26 mouse cellular contexts compared by ENCODE assay signal in genomic region chr15:96382223-96382622, GRCm38 (mm10).
"Had no signal": no experiment of that assay in that cellular context is flagged by ENCODE, and none has a peak within 500 bp of the region (broad histone marks: within the 10 kb centered on the region; RNA-seq: fewer than 3 reads in every experiment).

No protein-coding gene starts in this region.

- ATAC-seq: hindbrain, embryonic 16.5 days; inflammation-experienced regulatory T-cells, adult 6 months; intestine, embryonic 15.5 days; intestine, postnatal 0 days had no signal

- H3K27ac ChIP-seq: gastrocnemius, adult 2 months; heart, adult 2 months; heart, embryonic 10.5 days; hindbrain, embryonic 10.5 days; hindbrain, embryonic 12.5 days; hindbrain, embryonic 14.5 days; intestine, embryonic 15.5 days; layer of hippocampus, adult 2 months; left cerebral cortex, adult 2 months; limb, embryonic 10.5 days; limb, embryonic 12.5 days; liver, embryonic 13.5 days had no signal

- H3K4me3 ChIP-seq: gastrocnemius, adult 2 months; heart, adult 2 months; heart, embryonic 10.5 days; heart, embryonic 12.5 days; hindbrain, embryonic 10.5 days; hindbrain, embryonic 12.5 days; intestine, embryonic 15.5 days; layer of hippocampus, adult 2 months; left cerebral cortex, adult 2 months; limb, embryonic 10.5 days; limb, embryonic 12.5 days; liver, embryonic 13.5 days had no signal

- H3K4me2 ChIP-seq: heart, embryonic 12.5 days; hindbrain, embryonic 12.5 days; hindbrain, embryonic 14.5 days; intestine, embryonic 15.5 days; limb, embryonic 12.5 days; liver, embryonic 13.5 days had no signal

- DNase-seq: gastrocnemius, adult 2 months; gastrocnemius, postnatal 10 days; gastrocnemius, postnatal 25 days; heart, adult 2 months; heart, postnatal 10 days; heart, postnatal 4 days; kidney, adult 18-20 months; kidney, adult 8-10 months; kidney, postnatal 10 days; kidney, postnatal 25 days; kidney, postnatal 4 days; liver; liver, embryonic 13.5 days had no signal

- H3K9ac ChIP-seq: heart, embryonic 12.5 days; hindbrain, embryonic 12.5 days; hindbrain, embryonic 14.5 days; intestine, embryonic 15.5 days; limb, embryonic 12.5 days; liver, embryonic 13.5 days had no signal

- H3K9me3 ChIP-seq: heart, embryonic 10.5 days; heart, embryonic 12.5 days; hindbrain, embryonic 10.5 days; hindbrain, embryonic 12.5 days; intestine, embryonic 15.5 days; limb, embryonic 10.5 days; limb, embryonic 12.5 days; liver, embryonic 13.5 days had no signal

- H3K27me3 ChIP-seq: heart, embryonic 12.5 days; hindbrain, embryonic 12.5 days; intestine, embryonic 15.5 days; limb, embryonic 12.5 days; liver, embryonic 13.5 days had no signal

- H3K4me1 ChIP-seq: heart, embryonic 10.5 days; hindbrain, embryonic 10.5 days; hindbrain, embryonic 12.5 days; intestine, embryonic 15.5 days; limb, embryonic 10.5 days; limb, embryonic 12.5 days; liver, embryonic 13.5 days had no signal
